Mouse (Mus musculus) lung, embryonic 16.5 days (tissue): Measurements from ENCODE around the gene Fbxo10. TPM values are rescaled to one million over a fixed set of nuclear protein-coding genes. Genes with fewer than 3 reads are reported as not detected.

Source experiments
- ATAC-seq: fragments of 200-750 bp; cut with Nextera tagmentation; 2 replicates; pipeline ENCODE4 v1.8.0; 2017; ENCODE audit warnings: low read depth, mild to moderate bottlenecking, moderate library complexity
- H3K27ac ChIP-seq: fragments of 300-500 bp; sonication (generic); 2 replicates; pipeline ENCODE4 v1.5.1; 2014; ENCODE audit warnings: mild to moderate bottlenecking, control low read depth, low read length
- H3K27me3 ChIP-seq: fragments of 300-500 bp; sonication (generic); 2 replicates; pipeline ENCODE4 v1.6.1; 2014; ENCODE audit warnings: low read depth, low read length, mixed read lengths; ENCODE audit not compliant: control insufficient read depth, insufficient read depth
- H3K36me3 ChIP-seq: fragments of 300-500 bp; sonication (generic); 2 replicates; pipeline ENCODE4 v1.6.1; 2014; ENCODE audit warnings: low read length; ENCODE audit not compliant: control insufficient read depth, insufficient read depth
- H3K4me1 ChIP-seq: fragments of 300-500 bp; sonication (generic); replicated peaks from 2 replicates; pipeline ENCODE4 v1.6.1; 2014; ENCODE audit warnings: low read length, mixed read lengths; ENCODE audit not compliant: control insufficient read depth, insufficient read depth
- H3K4me2 ChIP-seq: fragments of 300-500 bp; sonication (generic); 2 replicates; pipeline ENCODE4 v1.6.1; 2014; ENCODE audit warnings: low read depth, low read length, control low read depth
- H3K4me3 ChIP-seq: fragments of 300-500 bp; sonication (generic); 2 replicates; pipeline ENCODE4 v1.5.1; 2014; ENCODE audit warnings: mild to moderate bottlenecking, low read length, control low read depth
- H3K9ac ChIP-seq: fragments of 300-500 bp; sonication (generic); 2 replicates; pipeline ENCODE4 v1.6.1; 2014; ENCODE audit warnings: low read length, control low read depth
- H3K9me3 ChIP-seq: fragments of 300-500 bp; sonication (generic); 2 replicates; pipeline ENCODE4 v1.6.1; 2016; ENCODE audit warnings: low read length; ENCODE audit not compliant: control insufficient read depth
- WGBS: fragments of 180-500 bp; shearing (Covaris S2); extraction: QIAGEN DNeasy Blood & Tissue Kit; methylation state at CpG from one replicate; pipeline ENCODE4 v1.1.7; 2014; 5-methylcytosine and 5-hydroxymethylcytosine counted together
- polyA plus RNA-seq: library from polyadenylated mRNA; unstranded; fragments of >200 nt; fragmentation: Nextera tagmentation; extraction: Ambion mirVana; gene quantifications from 2 replicates; pipeline ENCODE4 v1.2.1, GENCODE M21; 2015

Fbxo10 gene
- polyA plus RNA-seq, 1 experiment from 2014 or later: 13.9 TPM

- Histone ChIP-seq H3K4me3 (no peak overlapping the region), H3K27ac (no peak overlapping the region), H3K9ac (no peak overlapping the region), H3K36me3 (peaks cover 5% of the 10 kb centered on the region; the same call in 1 of the 2 replicates), H3K4me1 (peaks cover 3% of the 10 kb centered on the region; the same call in 1 of the 2 replicates), H3K4me2 (no peak overlapping the region), H3K9me3 (no peaks in the 10 kb centered on the region), H3K27me3 (no peaks in the 10 kb centered on the region)
- peak; percentile 51; the same call in 1 of the 2 replicates for ATAC-seq
- WGBS: 76% methylated on average over 13 of the region's 13 CpGs
These were observed 46.7 kb downstream of the Fbxo10 start for GRCm38 (mm10) chr4:45037455-45038410.

- Histone ChIP-seq H3K27ac (no peak overlapping the region), H3K9me3 (no peaks in the 10 kb centered on the region), H3K36me3 (peaks cover 8% of the 10 kb centered on the region; the same call in 1 of the 2 replicates), H3K9ac (no peak overlapping the region), H3K4me2 (no peak overlapping the region), H3K27me3 (no peaks in the 10 kb centered on the region), H3K4me3 (no peak overlapping the region), H3K4me1 (peaks cover 3% of the 10 kb centered on the region; the same call in 1 of the 2 replicates)
- ATAC-seq: no peak
- WGBS: 75% methylated on average over 5 of the region's 5 CpGs
These were observed 47.8 kb downstream of the Fbxo10 start for GRCm38 (mm10) chr4:45036571-45036970.

DNA sequence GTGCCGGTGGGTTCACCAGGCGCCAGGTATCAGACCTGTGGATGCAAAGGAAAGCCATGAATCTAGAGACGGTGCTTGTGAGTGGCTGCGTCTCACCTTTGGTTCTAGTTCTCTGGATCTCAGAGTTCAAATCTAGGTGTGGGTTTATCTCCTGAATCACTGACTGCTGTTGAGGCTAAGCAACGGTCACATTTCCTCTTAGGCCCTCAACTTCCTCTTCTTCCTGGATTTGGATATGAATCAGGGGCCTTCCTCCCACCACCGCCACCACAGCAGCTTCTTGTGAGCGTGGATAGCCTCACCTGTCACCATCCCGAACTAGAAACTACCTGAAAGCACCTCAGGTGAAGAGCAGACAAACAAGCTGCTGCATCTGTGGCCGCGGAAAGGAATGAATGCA lies 48.4 kb downstream of the Fbxo10 start:
- Histone ChIP-seq H3K4me1 (peaks cover 3% of the 10 kb centered on the region; the same call in 1 of the 2 replicates), H3K36me3 (peaks cover 6% of the 10 kb centered on the region; the same call in 1 of the 2 replicates), H3K9ac (no peak overlapping the region), H3K4me3 (no peak overlapping the region), H3K27me3 (no peaks in the 10 kb centered on the region), H3K4me2 (no peak overlapping the region), H3K27ac (no peak overlapping the region), H3K9me3 (no peaks in the 10 kb centered on the region)
- 84% methylated on average over 10 of the region's 10 CpGs for WGBS
- ATAC-seq: no peak

DNA sequence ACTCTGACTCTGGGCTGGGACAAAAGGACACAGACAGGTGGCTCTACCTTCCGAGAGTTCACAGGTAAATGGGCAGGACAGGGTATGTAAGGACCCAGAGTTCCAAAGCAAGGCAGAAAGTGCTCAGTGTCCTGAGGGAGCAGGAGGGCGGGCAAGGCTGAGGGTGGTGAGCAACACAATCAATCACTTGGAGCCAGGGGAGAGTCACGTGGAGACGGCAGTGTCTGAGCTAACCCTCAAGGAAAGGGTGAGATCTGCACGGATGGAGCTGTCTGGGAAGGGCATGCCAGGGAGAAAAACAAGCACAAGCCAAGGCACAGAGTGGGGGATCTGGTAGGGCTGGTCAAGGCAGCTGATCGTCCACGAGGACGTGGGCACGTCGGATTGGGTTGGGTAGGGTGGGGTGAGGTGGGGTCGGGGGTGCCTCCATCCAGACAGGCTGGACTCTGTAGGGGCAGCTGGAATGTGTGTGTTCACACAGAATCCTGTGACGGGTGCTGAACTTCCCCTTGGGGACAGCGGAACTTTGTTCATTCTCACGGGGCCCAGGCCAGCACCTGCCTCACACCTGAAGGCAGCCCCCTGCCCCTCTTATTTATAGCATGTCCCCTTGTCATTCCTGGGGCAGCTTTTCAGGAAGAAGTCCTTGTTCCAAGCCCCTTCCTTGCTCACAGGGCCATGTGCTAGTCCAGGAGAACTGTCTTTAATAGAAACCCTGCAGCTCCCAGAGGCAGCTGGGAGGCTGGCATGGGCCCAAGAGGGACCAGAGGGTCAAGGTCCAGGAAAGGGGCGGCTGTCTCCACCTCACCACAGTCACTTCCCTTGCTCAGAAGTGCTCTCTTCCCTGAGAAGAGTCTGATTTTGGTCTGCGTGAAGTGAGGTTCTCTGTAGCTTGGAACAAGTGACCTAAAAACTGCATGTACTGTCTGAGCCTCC lies 49.4 kb downstream of the Fbxo10 start:
- H3K4me3 ChIP-seq: no peak overlapping the region
- H3K9ac ChIP-seq: no peak overlapping the region
- WGBS: 49% methylated on average over 16 of the region's 16 CpGs
- H3K4me2 ChIP-seq: no peak overlapping the region
- H3K9me3 ChIP-seq: no peaks in the 10 kb centered on the region
- peak; percentile 43 for ATAC-seq
- H3K4me1 ChIP-seq: peaks cover 3% of the 10 kb centered on the region; the same call in 1 of the 2 replicates
- no peak overlapping the region for H3K27ac ChIP-seq
- no peaks in the 10 kb centered on the region for H3K27me3 ChIP-seq
- peaks cover 8% of the 10 kb centered on the region for H3K36me3 ChIP-seq

- 88% methylated on average over 9 of the region's 9 CpGs for WGBS
- Histone ChIP-seq H3K36me3 (peaks cover 8% of the 10 kb centered on the region), H3K9me3 (no peaks in the 10 kb centered on the region)
These were observed 51.8 kb downstream of the Fbxo10 start for GRCm38 (mm10) chr4:45032586-45032985.

GRCm38 (mm10) chr4:45026459-45026858 lies 57.9 kb downstream of the Fbxo10 start:
- H3K27ac ChIP-seq: no peak overlapping the region
- H3K4me3 ChIP-seq: no peak overlapping the region
- H3K4me2 ChIP-seq: no peak overlapping the region
- H3K4me1 ChIP-seq: no peaks in the 10 kb centered on the region
- WGBS: 94% methylated on average over 4 of the region's 4 CpGs
- no peaks in the 10 kb centered on the region for H3K9me3 ChIP-seq
- H3K27me3 ChIP-seq: no peaks in the 10 kb centered on the region
- H3K9ac ChIP-seq: no peak overlapping the region
- peaks cover 9% of the 10 kb centered on the region; the same call in 1 of the 2 replicates for H3K36me3 ChIP-seq
- ATAC-seq: no peak

More at GRCm38 (mm10) chr4:45032586-45032985, 51.8 kb downstream of the Fbxo10 start:
- no peak overlapping the region for H3K4me2 ChIP-seq
- no peak overlapping the region for H3K4me3 ChIP-seq
- no peak overlapping the region for H3K27ac ChIP-seq
- ATAC-seq: no peak
- no peaks in the 10 kb centered on the region for H3K27me3 ChIP-seq
- no peak overlapping the region for H3K9ac ChIP-seq
- H3K4me1 ChIP-seq: peaks cover 3% of the 10 kb centered on the region; the same call in 1 of the 2 replicates

- H3K27me3 ChIP-seq: no peaks in the 10 kb centered on the region
- H3K36me3 ChIP-seq: no peaks in the 10 kb centered on the region
- peak overlapping the region; percentile 85 for H3K4me2 ChIP-seq
- no peaks in the 10 kb centered on the region for H3K9me3 ChIP-seq
- 1% methylated on average over 14 of the region's 14 CpGs for WGBS
- no peak for ATAC-seq
- peak overlapping the region; percentile 57 for H3K4me3 ChIP-seq
- H3K4me1 ChIP-seq: peaks cover 13% of the 10 kb centered on the region
- no peak overlapping the region for H3K27ac ChIP-seq
- peak overlapping the region; percentile 58 for H3K9ac ChIP-seq
These were observed 65.4 kb downstream of the Fbxo10 start for GRCm38 (mm10) chr4:45019009-45019408.

- Histone ChIP-seq H3K4me1 (peaks cover 17% of the 10 kb centered on the region), H3K4me2 (peak within 1 kb of the TSS; percentile 85), H3K27me3 (no peaks in the 10 kb centered on the region), H3K4me3 (peak within 1 kb of the TSS; percentile 57), H3K36me3 (no peaks in the 10 kb centered on the region), H3K27ac (0 out of 2 replicates have a peak within 1 kb of the TSS, but pooled peaks have one; percentile 27), H3K9ac (peak within 1 kb of the TSS; percentile 58), H3K9me3 (no peaks in the 10 kb centered on the region)
- ATAC-seq: peak; percentile 96
- 0% methylated on average over 29 of the region's 29 CpGs for WGBS
These were observed 65.9 kb downstream of the Fbxo10 start, which contains the start of gene Polr1e for GRCm38 (mm10) chr4:45018452-45018980. Gene Polr1e (plus strand): TSS chr4:45018583.
